Comparison of ENCODE assay signal across 9 mouse cellular contexts in the genomic region with DNA sequence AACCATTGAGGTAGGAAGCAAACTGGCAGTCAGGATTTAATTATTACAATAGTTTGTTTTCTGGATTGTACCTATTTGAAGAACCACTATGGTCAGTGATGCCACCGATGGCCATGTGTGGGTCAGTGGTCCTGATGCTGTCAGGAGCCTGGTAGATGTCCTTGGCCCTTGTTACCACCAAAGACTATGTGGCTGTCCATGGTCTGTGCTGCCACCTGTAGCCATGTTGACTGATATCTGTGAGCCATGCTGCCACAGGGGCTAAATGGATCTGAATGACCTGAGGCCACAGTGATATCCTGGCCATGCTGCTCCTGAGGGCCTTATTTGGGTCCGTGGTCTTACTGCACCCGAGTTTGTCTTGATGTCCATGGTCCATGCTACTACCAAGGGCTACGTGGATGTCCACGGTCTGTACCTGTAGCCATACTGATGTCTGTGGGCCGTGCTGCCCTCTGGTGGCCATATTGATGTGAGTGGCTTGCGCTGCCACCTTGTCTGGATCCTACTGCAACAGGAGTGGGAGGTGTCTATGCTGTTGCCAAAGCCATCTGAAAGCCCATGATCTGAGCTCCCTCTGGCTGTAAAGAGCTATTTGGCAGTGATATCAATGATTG. TPM values are rescaled to one million over a fixed set of nuclear protein-coding genes. Genes with fewer than 3 reads are reported as not detected.
DNase-seq lines count a peak whose midpoint lies in the region; ATAC-seq and TF ChIP-seq lines count a peak whose summit lies in the region.
"Had no signal": no experiment of that assay in that cellular context is flagged by ENCODE, and none has a peak within 500 bp of the region (broad histone marks: within the 10 kb centered on the region; RNA-seq: fewer than 3 reads in every experiment).

No protein-coding gene starts in this region.

- no peaks in the 10 kb centered on the region for H3K36me3 ChIP-seq in ES-Bruce4 (ENCODE audit: control insufficient read depth, insufficient read depth, low read length, poor library complexity, severe bottlenecking)
- no peaks in the 10 kb centered on the region for H3K36me3 ChIP-seq in forebrain, postnatal 0 days (ENCODE audit: insufficient read depth)
- H3K36me3 ChIP-seq in midbrain, embryonic 13.5 days, result no peaks in the 10 kb centered on the region

- no peak for TF ChIP-seq POLR2A in ES-Bruce4 (IDR thresholded peaks at IDR 0.05; ENCODE audit: insufficient read depth, low read length)
- TF ChIP-seq POLR2A in cerebellum, adult 2 months (IDR thresholded peaks at IDR 0.05; ENCODE audit: borderline replicate concordance, insufficient read depth, low read length), result no peak

- H3K4me3 ChIP-seq in ES-Bruce4 (ENCODE audit: low read depth, low read length), result no peak overlapping the region
- H3K4me3 ChIP-seq in cerebellum, adult 2 months (replicated peaks; ENCODE audit: insufficient read depth, low read depth, low read length), result no peak overlapping the region
- H3K4me3 ChIP-seq in forebrain, postnatal 0 days (ENCODE audit: low read depth, low read length), result no peak overlapping the region
- no peak overlapping the region for H3K4me3 ChIP-seq in midbrain, embryonic 13.5 days (replicated peaks)

- no peak for TF ChIP-seq EP300 in ES-Bruce4 (IDR thresholded peaks at IDR 0.05; ENCODE audit: insufficient read depth, low read depth, low read length)

- no peak overlapping the region for H3K4me2 ChIP-seq in forebrain, postnatal 0 days (ENCODE audit: low read depth)
- no peak overlapping the region for H3K4me2 ChIP-seq in midbrain, embryonic 13.5 days (replicated peaks)

- peak; percentile 89 for DNase-seq in heart, adult 11 months
- no peak for DNase-seq in heart, adult 9 months (ENCODE audit: low spot score in 2 of 2)
- DNase-seq in cerebellum, adult 2 months, result peak; percentile 39 to 50
- peak; percentile 41 for DNase-seq in forebrain, postnatal 0 days
- DNase-seq in layer of hippocampus, adult 9-11 months, result peak; percentile 23
- peak; percentile 78 for DNase-seq in testis, postnatal 10 days (ENCODE audit: low spot score)

- H3K4me1 ChIP-seq in ES-Bruce4 (ENCODE audit: control insufficient read depth, insufficient read depth, low read length), result no peaks in the 10 kb centered on the region
- no peaks in the 10 kb centered on the region for H3K4me1 ChIP-seq in cerebellum, adult 2 months (ENCODE audit: control insufficient read depth, insufficient read depth, low read length)
- H3K4me1 ChIP-seq in forebrain, postnatal 0 days (ENCODE audit: insufficient read depth), result no peaks in the 10 kb centered on the region
- H3K4me1 ChIP-seq in midbrain, embryonic 13.5 days (replicated peaks), result no peaks in the 10 kb centered on the region

- WGBS in cerebellum, adult 2 months, result 29% methylated on average over 7 of the region's 7 CpGs
- 27% methylated on average over 7 of the region's 7 CpGs for WGBS in forebrain, postnatal 0 days
- 28% methylated on average over 7 of the region's 7 CpGs for WGBS in midbrain, embryonic 13.5 days

- TF ChIP-seq CTCF in ES-Bruce4 (IDR thresholded peaks at IDR 0.05; ENCODE audit: low read depth, low read length), result peak; percentile 99
- peak; percentile 67 for TF ChIP-seq CTCF in cerebellum, adult 2 months (IDR thresholded peaks at IDR 0.05; ENCODE audit: borderline replicate concordance, insufficient read depth, low read depth, low read length)
- peak; percentile 79 for TF ChIP-seq CTCF in forebrain, postnatal 0 days (IDR thresholded peaks at IDR 0.05; ENCODE audit: low read depth)

- H3K27ac ChIP-seq in ES-Bruce4 (ENCODE audit: insufficient read depth, low read length), result no peak overlapping the region
- H3K27ac ChIP-seq in cerebellum, adult 2 months (ENCODE audit: insufficient read depth, low read length), result no peak overlapping the region
- H3K27ac ChIP-seq in forebrain, postnatal 0 days (ENCODE audit: low read depth, low read length), result no peak overlapping the region
- H3K27ac ChIP-seq in midbrain, embryonic 13.5 days, result no peak overlapping the region

- no peak overlapping the region for H3K9ac ChIP-seq in ES-Bruce4 (ENCODE audit: low read depth, poor library complexity, severe bottlenecking)
- H3K9ac ChIP-seq in forebrain, postnatal 0 days, result no peak overlapping the region
- H3K9ac ChIP-seq in midbrain, embryonic 13.5 days (replicated peaks), result no peak overlapping the region

- peak; percentile 48 for ATAC-seq in forebrain, postnatal 0 days
- ATAC-seq in midbrain, embryonic 13.5 days, result peak; percentile 82

- H3K27me3 ChIP-seq in ES-Bruce4 (ENCODE audit: control insufficient read depth, insufficient read depth, low read length, poor library complexity, severe bottlenecking), result peaks cover 3% of the 10 kb centered on the region; the same call in 1 of the 2 replicates
- H3K27me3 ChIP-seq in cerebellum, adult 2 months (ENCODE audit: control insufficient read depth, insufficient read depth, low read length), result no peaks in the 10 kb centered on the region; the same call in 1 of the 2 replicates
- peaks cover 25% of the 10 kb centered on the region for H3K27me3 ChIP-seq in forebrain, postnatal 0 days (ENCODE audit: insufficient read depth, low read length)
- H3K27me3 ChIP-seq in midbrain, embryonic 13.5 days, result peaks cover 61% of the 10 kb centered on the region

- H3K9me3 ChIP-seq in ES-Bruce4 (replicated peaks; ENCODE audit: control insufficient read depth, insufficient read depth, low read length, poor library complexity, severe bottlenecking), result no peaks in the 10 kb centered on the region
- H3K9me3 ChIP-seq in forebrain, postnatal 0 days (ENCODE audit: low read length), result no peaks in the 10 kb centered on the region
- H3K9me3 ChIP-seq in midbrain, embryonic 13.5 days, result no peaks in the 10 kb centered on the region

RNA-seq across cellular contexts. Expression of a gene that starts 10.0 kb away (rescaled TPM):
- polyA plus RNA-seq in ES-Bruce4 (2011; ENCODE audit: insufficient read depth, insufficient read length, low read depth, missing spikeins), result not detected in 2 replicates
- not detected in 2 replicates for polyA plus RNA-seq in cerebellum, adult 2 months (2012; rRNA removed)
- 0.38 and 1.5 TPM in 2 replicates for total RNA-seq in forebrain, postnatal 0 days (2014; rRNA removed)
- not detected in 2 replicates for polyA plus RNA-seq in forebrain, postnatal 0 days (2015; fragmentation: Nextera tagmentation; extraction: Ambion mirVana)
- 0.28 and 0.45 TPM in 2 replicates for polyA plus RNA-seq in midbrain, embryonic 13.5 days (2015; fragmentation: Nextera tagmentation; extraction: Ambion mirVana)
- total RNA-seq: layer of hippocampus, postnatal 25 days had no signal

RNA-seq across cellular contexts. Expression of a gene that starts 31.8 kb away (rescaled TPM):
- 79.5 and 95.5 TPM in 2 replicates for polyA plus RNA-seq in ES-Bruce4 (2011; ENCODE audit: insufficient read depth, insufficient read length, low read depth, missing spikeins)
- polyA plus RNA-seq in cerebellum, adult 2 months (2012; rRNA removed), result 27.7 and 28.3 TPM in 2 replicates
- 40.8 and 47.5 TPM in 2 replicates for total RNA-seq in forebrain, postnatal 0 days (2014; rRNA removed)
- polyA plus RNA-seq in forebrain, postnatal 0 days (2015; fragmentation: Nextera tagmentation; extraction: Ambion mirVana), result 44.2 and 56.0 TPM in 2 replicates
- polyA plus RNA-seq in midbrain, embryonic 13.5 days (2015; fragmentation: Nextera tagmentation; extraction: Ambion mirVana), result 65.7 and 75.0 TPM in 2 replicates

Comparison
In these comparisons a context has a peak if more than half of its experiments do, and no peak if none do; other contexts are left out.
1. DNase-seq: peak in heart, adult 11 months (single experiment), cerebellum, adult 2 months (2 of 2), forebrain, postnatal 0 days (single experiment), layer of hippocampus, adult 9-11 months (single experiment) and testis, postnatal 10 days (single experiment); none in heart, adult 9 months (0 of 2).
2. Peak in every context shown above with its lines, with median percentiles within 50 percentile points of each other: CTCF ChIP-seq.